Mouse (Mus musculus) kidney, embryonic 15.5 days (tissue): ENCODE data around the gene Cyp2t4. TPM values are rescaled to one million over a fixed set of nuclear protein-coding genes. Genes with fewer than 3 reads are reported as not detected.

ENCODE experiments used
- ATAC-seq: fragments of 200-750 bp; cut with Nextera tagmentation; replicated peaks from 2 replicates; pipeline ENCODE4 v1.8.0; 2017; ENCODE audit warnings: moderate TSS enrichment; ENCODE audit not compliant: low FRiP score
- H3K27ac ChIP-seq: fragments of 300-500 bp; sonication (generic); 2 replicates; pipeline ENCODE4 v1.5.1; 2015; ENCODE audit warnings: mild to moderate bottlenecking, inconsistent platforms
- H3K27me3 ChIP-seq: fragments of 300-500 bp; sonication (generic); 2 replicates; pipeline ENCODE4 v1.6.1; 2015; ENCODE audit warnings: inconsistent platforms
- H3K36me3 ChIP-seq: fragments of 300-500 bp; sonication (generic); 2 replicates; pipeline ENCODE4 v1.6.1; 2015; ENCODE audit warnings: inconsistent platforms
- H3K4me1 ChIP-seq: fragments of 300-500 bp; sonication (generic); 2 replicates; pipeline ENCODE4 v1.6.1; 2015; ENCODE audit warnings: inconsistent platforms
- H3K4me2 ChIP-seq: fragments of 300-500 bp; sonication (generic); 2 replicates; pipeline ENCODE4 v1.6.1; 2015; ENCODE audit warnings: moderate library complexity, mild to moderate bottlenecking, inconsistent platforms
- H3K4me3 ChIP-seq: fragments of 300-500 bp; sonication (generic); replicated peaks from 2 replicates; pipeline ENCODE4 v1.5.1; 2015; ENCODE audit warnings: mild to moderate bottlenecking, inconsistent platforms
- H3K9ac ChIP-seq: fragments of 300-500 bp; sonication (generic); 2 replicates; pipeline ENCODE4 v1.6.1; 2015; ENCODE audit warnings: mild to moderate bottlenecking, inconsistent platforms
- H3K9me3 ChIP-seq: fragments of 300-500 bp; sonication (generic); replicated peaks from 2 replicates; pipeline ENCODE4 v1.6.1; 2016; ENCODE audit warnings: inconsistent platforms
- WGBS: fragments of 180-500 bp; shearing (Covaris S2); methylation state at CpG from one replicate; pipeline ENCODE4 v1.1.7; 2015; ENCODE audit warnings: mixed read lengths; 5-methylcytosine and 5-hydroxymethylcytosine counted together
- polyA plus RNA-seq: library from polyadenylated mRNA; unstranded; fragments of >200 nt; fragmentation: Nextera tagmentation; extraction: Ambion mirVana; gene quantifications from 2 replicates; pipeline ENCODE4 v1.2.1, GENCODE M21; 2015

Gene Cyp2t4
- polyA plus RNA-seq, 1 experiment from 2014 or later: not detected

DNA sequence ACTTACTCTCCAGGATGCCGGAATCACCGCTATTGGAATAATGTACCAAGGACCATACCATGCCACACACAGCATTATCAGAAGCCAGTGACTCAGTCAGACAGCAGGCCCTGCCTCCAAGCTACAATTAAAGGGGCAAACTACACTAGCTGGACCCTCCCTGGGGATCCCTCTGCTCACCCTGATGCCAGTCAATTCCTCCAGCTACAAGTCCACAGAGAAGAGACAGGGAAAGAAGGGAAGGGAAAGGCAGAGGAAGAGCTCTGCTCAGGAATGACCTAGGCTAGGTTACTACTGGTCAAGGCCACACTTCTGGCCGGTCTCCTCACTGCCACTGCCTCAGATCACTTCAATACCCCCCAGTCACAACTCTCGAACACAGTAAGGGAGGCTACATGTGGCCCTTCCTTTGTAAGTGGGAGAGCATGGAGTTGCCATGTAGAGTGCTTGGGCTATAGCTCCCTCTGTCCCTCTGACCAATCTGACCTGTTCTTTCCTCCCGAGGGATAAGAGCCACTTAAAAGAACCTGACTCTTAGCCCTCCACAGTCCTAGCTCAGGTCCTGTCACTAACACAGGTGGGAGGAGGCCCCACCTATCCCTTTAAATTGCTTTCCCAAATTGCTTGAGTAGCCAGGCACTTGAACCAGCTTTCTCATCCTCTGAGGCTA, 9.4 kb downstream of the Cyp2t4 start:
- H3K4me1 ChIP-seq: peaks cover 69% of the 10 kb centered on the region
- peak overlapping the region; percentile 10; the same call in 1 of the 2 replicates for H3K27ac ChIP-seq
- peak overlapping the region; percentile 86 for H3K4me2 ChIP-seq
- H3K4me3 ChIP-seq: 0 out of 2 replicates have a peak overlapping the region, but pooled peaks have one; percentile 72
- no peak overlapping the region for H3K9ac ChIP-seq
- no peaks in the 10 kb centered on the region for H3K9me3 ChIP-seq
- no peaks in the 10 kb centered on the region for H3K27me3 ChIP-seq
- H3K36me3 ChIP-seq: peaks cover 56% of the 10 kb centered on the region
- no peak for ATAC-seq
- WGBS: 74% methylated on average over 5 of the region's 5 CpGs

DNA sequence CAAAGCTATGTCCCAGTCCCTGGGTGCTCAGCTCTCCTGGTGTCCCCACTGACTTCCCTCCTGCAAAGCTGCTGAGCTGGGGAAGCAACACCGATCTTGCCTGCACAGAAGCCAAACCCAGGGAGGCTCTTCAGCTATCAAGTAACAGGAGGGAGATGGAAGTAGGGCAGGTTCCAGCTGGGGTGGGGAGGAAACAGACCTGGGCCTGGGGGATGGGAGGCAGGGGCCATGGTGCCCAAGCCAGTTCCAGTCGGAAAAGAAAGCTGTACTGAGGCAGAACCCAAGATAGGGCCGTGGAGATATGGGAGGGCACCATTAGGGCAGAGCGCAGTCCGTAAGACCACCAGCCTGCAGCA, 9.9 kb downstream of the Cyp2t4 start:
- no peaks in the 10 kb centered on the region for H3K9me3 ChIP-seq
- no peaks in the 10 kb centered on the region for H3K27me3 ChIP-seq
- ATAC-seq: no peak
- WGBS: 56% methylated on average over 5 of the region's 5 CpGs
- H3K4me3 ChIP-seq: peak overlapping the region; percentile 72; the same call in 1 of the 2 replicates
- peak overlapping the region; percentile 86 for H3K4me2 ChIP-seq
- peaks cover 70% of the 10 kb centered on the region for H3K4me1 ChIP-seq
- no peak overlapping the region for H3K9ac ChIP-seq
- peaks cover 50% of the 10 kb centered on the region for H3K36me3 ChIP-seq
- no peak overlapping the region for H3K27ac ChIP-seq

DNA sequence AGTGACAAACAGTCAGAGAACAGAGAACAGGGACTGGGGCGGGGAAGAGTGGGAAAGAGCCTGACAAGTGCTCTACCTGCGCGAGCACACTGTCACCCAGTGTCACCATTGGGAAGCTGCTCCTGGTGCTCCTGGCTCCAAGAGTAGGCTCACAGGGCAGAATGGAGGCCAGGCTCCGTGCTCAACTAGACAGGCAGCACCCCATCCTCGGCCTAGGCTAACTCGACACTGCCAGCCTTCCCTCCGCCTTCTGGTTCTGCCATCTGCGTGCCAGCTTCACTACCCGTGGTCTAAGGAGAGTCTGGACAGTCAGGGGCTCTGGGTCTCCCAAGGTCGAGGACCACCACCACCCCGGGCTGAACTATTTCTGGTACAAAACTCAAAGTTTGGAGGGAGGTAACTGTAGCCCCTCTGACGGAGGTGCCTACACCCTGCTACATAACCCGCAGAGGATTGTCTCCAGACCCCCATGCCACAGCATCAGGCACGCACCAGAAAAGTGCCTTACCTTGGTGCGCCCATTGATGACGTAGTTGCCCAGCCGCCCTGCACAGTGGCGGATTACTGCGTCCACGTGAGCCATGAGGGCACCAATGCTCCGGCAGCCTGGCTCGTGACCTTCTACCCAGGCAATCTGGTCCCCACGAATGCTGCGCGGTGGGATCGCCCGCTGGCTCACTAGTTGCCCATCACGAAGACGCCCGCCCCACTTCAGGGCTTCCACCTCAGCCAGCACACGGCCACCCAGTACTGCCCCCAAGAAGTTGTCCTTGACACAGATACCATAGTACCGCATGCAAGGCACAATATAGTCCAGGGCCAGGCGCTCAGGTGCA, 10.8 kb downstream of the Cyp2t4 start:
- Histone ChIP-seq H3K4me3 (peak overlapping the region; percentile 72), H3K4me2 (peak overlapping the region; percentile 86), H3K9me3 (no peaks in the 10 kb centered on the region), H3K4me1 (peaks cover 70% of the 10 kb centered on the region), H3K9ac (peak overlapping the region; percentile 79), H3K36me3 (peaks cover 41% of the 10 kb centered on the region), H3K27me3 (no peaks in the 10 kb centered on the region), H3K27ac (no peak overlapping the region)
- ATAC-seq: no peak
- 78% methylated on average over 33 of the region's 33 CpGs for WGBS

DNA sequence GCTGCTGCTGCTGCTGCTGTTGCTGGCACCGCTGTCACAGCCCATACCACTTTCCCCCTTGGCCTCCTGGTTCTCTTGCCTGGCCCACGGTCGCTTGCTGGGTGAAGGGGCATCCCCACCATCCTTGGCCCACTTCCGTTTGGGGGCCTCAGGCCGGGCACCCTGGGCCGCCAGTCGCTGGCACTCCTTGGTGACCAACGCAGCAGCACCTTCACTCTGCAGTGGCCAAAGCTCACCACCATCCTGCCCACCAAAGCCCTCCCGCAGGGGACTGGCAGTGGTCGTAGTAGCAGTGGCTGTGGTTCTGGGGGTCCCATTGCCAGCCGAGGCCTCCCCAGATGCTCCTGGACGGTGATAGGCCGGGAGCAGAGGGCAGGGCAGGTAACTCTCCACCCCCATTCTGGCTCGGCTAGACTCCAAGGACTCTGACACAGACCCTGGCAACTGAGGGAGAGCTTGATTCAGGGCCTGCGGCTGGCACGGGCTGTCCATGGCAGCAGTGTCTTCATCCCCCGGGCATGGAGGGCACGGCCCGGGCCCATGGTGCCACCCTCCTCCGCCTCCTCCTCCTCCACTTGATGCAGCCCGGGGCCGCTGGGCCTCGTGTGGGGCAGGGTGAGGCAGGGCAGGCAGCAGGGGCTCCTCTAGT, 11.6 kb downstream of the Cyp2t4 start:
- no peak for ATAC-seq
- Histone ChIP-seq H3K36me3 (peaks cover 37% of the 10 kb centered on the region), H3K4me3 (peak overlapping the region; percentile 72), H3K4me2 (peak overlapping the region; percentile 86), H3K4me1 (peaks cover 67% of the 10 kb centered on the region), H3K27ac (0 out of 2 replicates have a peak overlapping the region, but pooled peaks have one; percentile 99), H3K27me3 (no peaks in the 10 kb centered on the region), H3K9me3 (no peaks in the 10 kb centered on the region), H3K9ac (peak overlapping the region; percentile 79)
- WGBS: 64% methylated on average over 23 of the region's 23 CpGs

DNA sequence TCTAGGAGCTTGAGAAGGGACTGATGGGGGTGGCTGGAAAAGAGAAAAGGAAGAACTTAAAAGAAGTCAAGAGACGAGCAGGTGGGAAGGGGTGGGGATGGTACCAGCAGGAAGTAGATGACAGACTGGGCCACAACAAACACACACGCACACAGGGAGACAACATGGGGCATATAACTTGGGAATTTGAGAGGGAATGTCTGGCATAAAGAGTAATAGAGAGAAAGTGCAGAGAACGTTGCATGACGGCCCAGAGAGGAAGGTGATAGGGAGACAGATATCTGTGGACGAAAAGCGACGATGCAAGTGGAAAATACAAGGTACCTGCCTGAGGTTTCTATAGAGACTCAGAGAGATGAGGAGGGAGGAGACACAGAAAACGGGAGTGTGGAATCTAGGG, 12.2 kb downstream of the Cyp2t4 start:
- peaks cover 40% of the 10 kb centered on the region for H3K36me3 ChIP-seq
- under 1% methylated on average over 8 of the region's 8 CpGs for WGBS
- ATAC-seq: no peak
- peak overlapping the region; percentile 72 for H3K4me3 ChIP-seq
- peak overlapping the region; percentile 99 for H3K27ac ChIP-seq
- H3K9me3 ChIP-seq: no peaks in the 10 kb centered on the region
- H3K4me2 ChIP-seq: peak overlapping the region; percentile 86
- H3K9ac ChIP-seq: peak overlapping the region; percentile 79
- peaks cover 61% of the 10 kb centered on the region for H3K4me1 ChIP-seq
- H3K27me3 ChIP-seq: no peaks in the 10 kb centered on the region

DNA sequence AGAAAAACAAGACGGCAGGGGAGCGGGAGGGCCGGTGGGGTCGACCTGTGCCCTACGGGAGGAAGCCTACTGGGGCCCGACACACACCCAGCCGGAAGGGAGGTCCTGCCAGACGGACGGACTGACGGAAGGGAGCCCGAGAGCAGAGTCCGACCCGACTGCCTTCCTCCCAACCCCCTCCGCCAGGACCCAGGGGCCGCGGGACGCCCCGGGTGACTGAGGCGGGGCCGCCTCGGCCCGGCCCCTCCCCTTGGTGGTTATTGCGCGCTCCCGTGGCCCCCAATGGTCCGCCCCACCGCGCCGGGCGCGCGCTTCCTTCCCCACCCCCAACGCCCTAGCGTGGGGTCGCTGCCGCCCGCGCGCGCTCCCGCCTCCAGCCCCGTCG, 12.7 kb downstream of the Cyp2t4 start:
- 0% methylated on average over 28 of the region's 43 CpGs for WGBS

DNA sequence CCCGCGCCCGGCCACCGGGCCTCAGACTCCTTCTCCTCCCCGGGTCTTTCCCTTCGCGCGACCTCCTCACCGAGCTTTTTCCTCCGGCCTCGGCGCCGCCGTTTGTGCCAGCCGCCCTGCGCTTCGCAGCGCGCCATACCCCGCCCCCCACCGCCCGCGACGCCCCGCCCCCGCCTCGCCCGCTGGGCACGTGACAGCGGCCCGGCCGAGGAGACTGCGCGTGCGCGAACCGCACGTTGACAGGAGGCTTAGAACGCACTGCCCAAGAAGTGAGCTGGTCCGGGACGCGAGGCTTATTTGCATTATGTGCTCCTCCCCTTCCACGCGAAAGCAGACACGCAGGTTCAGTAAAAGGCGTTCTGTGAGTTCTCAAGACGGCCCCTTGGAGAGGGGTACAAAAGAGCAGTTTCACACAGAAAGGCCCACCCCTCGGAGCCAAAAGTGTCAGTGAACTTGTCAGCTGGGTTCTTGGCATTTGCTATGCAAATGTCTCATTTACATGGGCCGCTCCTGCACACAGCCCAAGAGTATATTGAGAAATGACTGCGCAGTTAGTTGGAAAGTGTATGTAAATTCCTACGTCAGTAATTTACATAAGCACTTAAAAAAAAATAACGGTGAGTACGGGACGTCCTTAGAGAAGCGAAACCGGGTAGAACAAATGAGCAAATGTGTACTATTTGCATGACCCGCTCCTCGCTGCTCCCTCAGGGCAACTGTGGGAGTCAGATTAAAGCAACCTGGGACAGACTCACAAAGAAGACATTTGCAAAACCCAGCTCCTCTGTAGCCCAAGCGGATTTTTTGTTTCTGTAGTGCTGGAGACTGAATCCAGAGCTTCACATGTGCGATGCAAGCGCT, 13.3 kb downstream of the Cyp2t4 start, which contains the start of gene Egln2:
Gene Egln2 (minus strand): TSS at position 189 of the 861 bp plus-strand sequence.
- peak within 1 kb of the TSS; percentile 86 for H3K4me2 ChIP-seq
- no peaks in the 10 kb centered on the region for H3K27me3 ChIP-seq
- WGBS: 2% methylated on average over 57 of the region's 61 CpGs
- H3K4me1 ChIP-seq: peaks cover 51% of the 10 kb centered on the region
- peak within 1 kb of the TSS; percentile 79 for H3K9ac ChIP-seq
- H3K27ac ChIP-seq: peak within 1 kb of the TSS; percentile 99
- H3K4me3 ChIP-seq: peak within 1 kb of the TSS; percentile 72
- H3K9me3 ChIP-seq: no peaks in the 10 kb centered on the region
- H3K36me3 ChIP-seq: peaks cover 37% of the 10 kb centered on the region
- ATAC-seq: peak; percentile 84

More for the DNA sequence above, 12.7 kb downstream of the Cyp2t4 start:
- H3K36me3 ChIP-seq: peaks cover 39% of the 10 kb centered on the region
- peak; percentile 84 for ATAC-seq
- no peaks in the 10 kb centered on the region for H3K27me3 ChIP-seq
- H3K4me1 ChIP-seq: peaks cover 57% of the 10 kb centered on the region
- no peaks in the 10 kb centered on the region for H3K9me3 ChIP-seq
- peak overlapping the region; percentile 72 for H3K4me3 ChIP-seq
- H3K4me2 ChIP-seq: peak overlapping the region; percentile 86
- H3K9ac ChIP-seq: peak overlapping the region; percentile 79
- peak overlapping the region; percentile 99 for H3K27ac ChIP-seq

DNA sequence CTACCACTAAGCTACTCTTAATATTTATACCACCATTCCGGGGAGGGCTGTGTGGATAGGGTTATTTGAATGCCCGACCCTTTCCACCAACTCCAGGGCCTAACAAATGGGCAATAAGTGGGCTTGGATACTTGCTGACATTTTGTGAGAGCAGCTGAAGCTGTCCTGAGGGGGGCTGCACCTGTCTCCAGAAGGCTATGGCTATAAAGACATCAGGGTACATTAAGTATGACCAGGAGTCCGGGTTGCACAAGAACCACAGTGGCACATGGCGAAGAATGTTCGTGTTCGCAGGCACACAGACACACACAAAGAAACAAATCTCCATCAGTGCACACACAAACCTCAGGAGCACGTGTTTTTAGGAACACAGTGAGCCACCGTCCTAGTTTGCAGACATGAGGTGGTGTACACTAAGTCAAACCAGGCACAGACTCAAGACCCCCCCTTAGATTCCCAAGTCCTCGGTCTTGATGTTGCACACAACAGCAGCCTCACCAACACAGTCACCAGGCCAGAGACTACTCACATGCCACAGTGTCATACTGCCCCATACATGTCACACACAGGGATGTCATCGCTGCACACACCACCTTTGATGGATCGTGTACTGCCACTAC, 14.1 kb downstream of the Cyp2t4 start:
- WGBS: 71% methylated on average over 11 of the region's 11 CpGs
- ATAC-seq: no peak
- H3K9ac ChIP-seq: peak overlapping the region; percentile 79

DNA sequence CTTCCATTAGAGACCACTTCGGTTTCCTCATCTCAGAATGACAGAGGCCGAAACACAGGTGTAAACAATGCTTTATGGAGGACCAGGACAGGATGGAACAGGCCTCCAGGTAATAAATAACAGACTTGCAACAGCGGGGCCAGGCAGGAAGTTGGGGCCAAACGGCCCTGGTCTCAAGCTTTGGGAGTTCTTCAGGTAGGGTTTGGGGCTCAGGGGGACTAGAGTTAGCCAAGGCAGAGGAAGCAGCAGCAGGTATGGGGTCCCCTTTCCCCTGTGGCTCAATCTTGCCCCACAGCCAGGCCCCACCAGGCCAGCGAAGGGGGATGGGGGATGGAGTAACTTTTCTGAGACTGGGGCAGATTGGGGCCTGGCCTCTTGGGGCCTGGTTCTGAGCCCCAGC, 14.9 kb downstream of the Cyp2t4 start:
- peaks cover 38% of the 10 kb centered on the region for H3K36me3 ChIP-seq
- peaks cover 35% of the 10 kb centered on the region for H3K4me1 ChIP-seq
- H3K9me3 ChIP-seq: no peaks in the 10 kb centered on the region
- H3K4me2 ChIP-seq: no peak overlapping the region
- no peak overlapping the region for H3K4me3 ChIP-seq
- ATAC-seq: no peak
- WGBS: 79% methylated on average over 5 of the region's 5 CpGs
- H3K27ac ChIP-seq: no peak overlapping the region
- H3K27me3 ChIP-seq: no peaks in the 10 kb centered on the region
- no peak overlapping the region for H3K9ac ChIP-seq

More for the DNA sequence above, 14.1 kb downstream of the Cyp2t4 start:
- peaks cover 43% of the 10 kb centered on the region for H3K4me1 ChIP-seq
- H3K27ac ChIP-seq: peak overlapping the region; percentile 99
- peak overlapping the region; percentile 86 for H3K4me2 ChIP-seq
- no peaks in the 10 kb centered on the region for H3K27me3 ChIP-seq
- H3K9me3 ChIP-seq: no peaks in the 10 kb centered on the region
- peaks cover 37% of the 10 kb centered on the region for H3K36me3 ChIP-seq
- peak overlapping the region; percentile 72 for H3K4me3 ChIP-seq

DNA sequence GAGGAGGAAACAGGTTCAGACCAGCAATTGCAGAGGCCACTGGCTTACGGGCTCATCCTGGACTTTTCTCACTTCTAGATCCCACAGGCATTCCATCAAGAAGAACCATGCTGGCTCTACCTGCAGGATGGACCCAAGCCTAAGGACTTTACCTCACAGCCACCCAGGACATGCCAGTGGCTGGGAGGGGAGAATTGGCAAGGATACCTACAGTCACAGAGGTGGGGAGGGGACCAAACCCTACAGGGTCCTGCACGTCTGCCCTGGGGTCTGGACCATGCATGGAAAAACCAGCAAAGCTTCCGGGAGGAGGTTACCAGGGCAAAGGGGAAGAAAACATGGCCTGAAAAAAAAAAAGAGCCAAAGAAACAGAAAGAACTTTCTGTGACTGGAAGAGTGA, 17.5 kb downstream of the Cyp2t4 start:
- Histone ChIP-seq H3K27me3 (no peaks in the 10 kb centered on the region), H3K9me3 (no peaks in the 10 kb centered on the region), H3K4me1 (peaks cover 10% of the 10 kb centered on the region), H3K4me3 (no peak overlapping the region), H3K4me2 (no peak overlapping the region), H3K27ac (no peak overlapping the region), H3K36me3 (peaks cover 43% of the 10 kb centered on the region), H3K9ac (no peak overlapping the region)
- 81% methylated on average over 3 of the region's 3 CpGs for WGBS
- ATAC-seq: no peak

DNA sequence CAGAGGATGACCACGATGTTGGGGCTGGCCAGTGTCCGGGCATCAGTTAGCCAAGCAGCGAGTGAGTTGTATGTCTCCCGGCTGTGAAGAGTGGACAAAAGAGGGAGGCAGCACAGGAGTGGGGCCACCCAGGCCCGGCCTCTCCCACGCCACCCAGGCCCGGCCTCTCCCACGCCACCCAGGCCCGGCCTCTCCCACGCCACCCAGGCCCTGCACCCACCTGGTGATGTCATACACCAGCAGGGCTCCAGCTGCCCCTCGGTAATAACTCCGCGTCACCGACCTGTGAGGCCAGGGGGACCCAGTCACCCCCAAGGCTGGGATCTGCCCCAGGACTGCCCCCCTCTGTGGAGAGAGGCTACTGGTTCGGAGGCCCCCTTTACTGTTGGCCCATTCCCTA, 21.0 kb downstream of the Cyp2t4 start:
- Histone ChIP-seq H3K4me2 (no peak overlapping the region), H3K4me1 (peaks cover 12% of the 10 kb centered on the region), H3K9ac (no peak overlapping the region), H3K9me3 (no peaks in the 10 kb centered on the region), H3K36me3 (peaks cover 43% of the 10 kb centered on the region), H3K27me3 (no peaks in the 10 kb centered on the region), H3K4me3 (no peak overlapping the region), H3K27ac (no peak overlapping the region)
- 91% methylated on average over 15 of the region's 15 CpGs for WGBS
- no peak for ATAC-seq
